Mouse (Mus musculus): Measurements from ENCODE around the gene Zer1.

DNA sequence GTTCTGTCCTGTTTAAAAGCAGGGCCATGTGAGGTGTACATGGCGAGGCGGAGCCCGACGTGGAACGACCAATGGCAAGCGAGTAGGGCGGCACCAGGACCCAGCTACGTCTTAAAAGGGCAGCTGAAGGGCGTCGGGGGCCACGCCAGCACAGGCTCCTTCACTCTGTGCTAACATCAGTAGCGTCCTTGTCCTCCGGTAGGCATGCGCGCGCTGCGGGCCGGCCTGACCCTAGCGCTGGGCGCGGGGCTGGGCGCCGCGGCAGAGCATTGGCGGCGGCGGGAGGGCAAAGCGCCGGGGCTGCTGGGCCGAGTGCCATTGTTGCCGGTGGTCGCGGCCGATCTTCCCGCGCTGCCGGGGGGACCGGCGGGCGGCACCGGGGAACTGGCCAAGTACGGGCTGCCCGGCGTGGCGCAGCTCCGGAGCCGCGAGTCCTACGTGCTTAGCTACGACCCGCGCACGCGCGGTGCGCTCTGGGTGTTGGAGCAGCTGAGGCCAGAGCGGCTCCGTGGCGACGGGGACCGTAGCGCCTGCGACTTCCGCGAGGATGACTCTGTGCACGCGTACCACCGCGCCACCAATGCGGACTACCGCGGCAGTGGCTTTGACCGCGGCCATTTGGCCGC, 47.1 kb upstream of the Zer1 start, which contains the start of gene Endog:
- TF ChIP-seq CTCF (conservative IDR thresholded peaks at IDR 0.05; ENCODE audit: low read length) (no peak), NANOG (IDR thresholded peaks at IDR 0.05; ENCODE audit: borderline replicate concordance, low read length) (no peak), POU5F1 (IDR thresholded peaks at IDR 0.05; ENCODE audit: borderline replicate concordance, low read length) (no peak)

Measured in E14TG2a.4 (cell line).